Mouse (Mus musculus) small intestine, adult 2 months (tissue): ENCODE measurements around the gene Plod1. TPM values are rescaled to one million over a fixed set of nuclear protein-coding genes. Genes with fewer than 3 reads are reported as not detected.
A peak's percentile ranks its signal among the peaks of the same experiment; 100 is the strongest.

Experiments used
- H3K27ac ChIP-seq: fragments of 200-500 bp; 2 replicates; pipeline ENCODE4 v1.5.1; 2012; ENCODE audit warnings: low read depth, low read length, control low read depth, inconsistent platforms; ENCODE audit not compliant: insufficient read depth
- H3K27me3 ChIP-seq: fragments of 200-500 bp; 2 replicates; pipeline ENCODE4 v1.6.1; 2012; ENCODE audit warnings: mild to moderate bottlenecking, moderate library complexity, low read length, inconsistent platforms; ENCODE audit not compliant: control insufficient read depth, insufficient read depth
- H3K36me3 ChIP-seq: fragments of 200-500 bp; 2 replicates; pipeline ENCODE4 v1.6.1; 2012; ENCODE audit warnings: mild to moderate bottlenecking, low read length, control low read depth, inconsistent platforms; ENCODE audit not compliant: control insufficient read depth, insufficient read depth
- H3K4me1 ChIP-seq: fragments of 200-500 bp; 2 replicates; pipeline ENCODE4 v1.6.1; 2012; ENCODE audit warnings: low read length, inconsistent platforms, mixed read lengths; ENCODE audit not compliant: control insufficient read depth, insufficient read depth, insufficient read length
- H3K4me3 ChIP-seq: fragments of 200-500 bp; 2 replicates; pipeline ENCODE4 v1.5.1; 2012; ENCODE audit warnings: low read depth, mild to moderate bottlenecking, control low read depth, inconsistent platforms, low read length, moderate library complexity
- CTCF ChIP-seq: fragments of 200-500 bp; IDR thresholded peaks from 2 replicates; pipeline ENCODE4 v1.5.1; 2012; ENCODE audit warnings: low read depth, mild to moderate bottlenecking, control low read depth, inconsistent platforms, low read length, moderate library complexity, mixed read lengths; ENCODE audit not compliant: insufficient replicate concordance, insufficient read length; ENCODE audit errors: extremely low read depth
- POLR2A ChIP-seq: fragments of 200-500 bp; IDR thresholded peaks from 2 replicates; pipeline ENCODE4 v1.6.1; 2012; ENCODE audit warnings: low read depth, mild to moderate bottlenecking, control low read depth, inconsistent platforms, low read length, moderate library complexity
- WGBS: fragments of 180-500 bp; shearing (Covaris S2); methylation state at CpG from one replicate; pipeline ENCODE4 v1.1.7; 2018; 5-methylcytosine and 5-hydroxymethylcytosine counted together
- polyA plus RNA-seq: library from polyadenylated mRNA; depleted of rRNA; stranded (reverse); fragments of >200 nt; gene quantifications from 2 replicates; pipeline ENCODE4 v1.2.3, GENCODE M21; 2012

Plod1 gene
- polyA plus RNA-seq, 1 experiment: 18.8 TPM

DNA sequence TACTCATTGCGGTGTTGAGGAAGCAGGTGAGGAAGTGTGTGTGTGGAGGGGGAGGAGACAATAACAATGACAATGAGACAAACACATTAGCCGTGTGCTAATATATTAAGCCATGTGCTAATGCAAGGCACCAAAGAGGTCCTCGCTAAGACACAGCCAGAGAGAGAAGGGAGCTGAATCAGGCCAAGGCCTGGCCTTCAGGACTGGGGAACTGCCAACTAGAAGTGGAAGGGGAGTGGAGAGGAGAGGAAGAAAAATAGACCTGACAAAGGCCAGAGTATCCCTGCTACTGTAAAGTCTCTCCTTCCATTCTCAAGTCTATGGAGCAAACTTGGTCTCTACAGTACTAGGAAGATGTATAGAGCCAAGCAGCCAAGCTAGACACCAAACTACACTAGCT lies 33.0 kb downstream of the Plod1 start:
- Histone ChIP-seq H3K36me3 (peaks cover 18% of the 10 kb centered on the region), H3K4me3 (peak overlapping the region; percentile 68), H3K4me1 (peaks cover 21% of the 10 kb centered on the region), H3K27ac (peak overlapping the region; percentile 99), H3K27me3 (no peaks in the 10 kb centered on the region)
- WGBS: 28% methylated on average over 3 of the region's 3 CpGs
- TF ChIP-seq POLR2A: no peak
- TF ChIP-seq CTCF: no peak

DNA sequence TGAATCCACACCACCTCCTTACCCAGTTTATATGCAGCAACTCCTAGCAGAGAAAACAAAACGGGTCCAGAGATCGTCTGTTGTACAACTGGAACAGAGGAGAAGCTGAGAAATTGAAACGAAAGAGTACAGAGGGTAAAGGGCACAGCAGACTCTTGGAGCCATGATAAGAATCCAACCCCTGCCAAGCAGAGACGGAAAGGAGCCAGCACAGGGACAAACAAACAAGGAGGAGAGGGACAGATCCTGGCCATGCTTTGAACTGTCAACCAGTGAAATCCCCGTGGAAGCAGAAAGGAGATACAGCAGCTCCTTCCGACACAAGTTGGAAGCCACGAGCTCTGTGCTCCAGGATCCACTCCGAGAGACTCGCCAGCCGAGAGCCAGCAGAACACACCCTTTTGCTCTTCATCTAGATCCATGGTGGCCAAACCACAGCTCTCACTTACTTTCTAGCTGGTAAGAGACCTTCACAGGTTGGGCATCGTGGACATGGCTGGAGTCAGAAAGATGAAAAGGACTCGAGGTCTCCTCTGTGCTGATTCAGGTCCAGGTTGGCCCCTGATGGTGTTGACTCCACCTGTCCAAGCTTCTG lies 33.6 kb downstream of the Plod1 start:
- Histone ChIP-seq H3K27ac (peak overlapping the region; percentile 99), H3K4me3 (peak overlapping the region; percentile 68), H3K27me3 (no peaks in the 10 kb centered on the region), H3K4me1 (peaks cover 21% of the 10 kb centered on the region), H3K36me3 (peaks cover 23% of the 10 kb centered on the region)
- no peak for TF ChIP-seq CTCF
- peak; percentile 38; the same call in 1 of the 2 replicates for TF ChIP-seq POLR2A
- 41% methylated on average over 12 of the region's 12 CpGs for WGBS

DNA sequence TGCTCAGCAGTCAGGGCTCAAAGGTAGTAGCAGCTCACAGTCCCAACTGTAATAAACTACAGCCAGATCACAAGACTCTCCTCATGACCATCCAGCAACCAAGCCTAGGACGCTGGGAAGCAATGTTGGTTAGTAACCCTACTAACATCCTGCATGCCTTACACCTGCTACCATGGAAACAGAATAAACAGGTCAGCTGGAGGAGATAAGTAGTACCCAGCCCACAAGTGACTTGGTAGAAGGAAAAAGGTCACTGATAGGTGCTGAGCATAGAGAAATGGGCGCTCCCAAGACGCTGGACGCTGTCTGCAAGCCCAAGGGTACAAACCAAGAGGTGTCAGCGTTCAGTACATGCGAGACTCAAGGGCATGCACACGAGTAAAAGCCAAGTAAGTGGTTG lies 36.1 kb downstream of the Plod1 start:
- Histone ChIP-seq H3K4me1 (peaks cover 18% of the 10 kb centered on the region), H3K27me3 (no peaks in the 10 kb centered on the region), H3K4me3 (0 out of 2 replicates have a peak overlapping the region, but pooled peaks have one; percentile 18), H3K27ac (peak overlapping the region; percentile 78), H3K36me3 (peaks cover 44% of the 10 kb centered on the region)
- TF ChIP-seq CTCF: no peak
- no peak; the same call in 1 of the 2 replicates for TF ChIP-seq POLR2A
- 52% methylated on average over 7 of the region's 7 CpGs for WGBS

DNA sequence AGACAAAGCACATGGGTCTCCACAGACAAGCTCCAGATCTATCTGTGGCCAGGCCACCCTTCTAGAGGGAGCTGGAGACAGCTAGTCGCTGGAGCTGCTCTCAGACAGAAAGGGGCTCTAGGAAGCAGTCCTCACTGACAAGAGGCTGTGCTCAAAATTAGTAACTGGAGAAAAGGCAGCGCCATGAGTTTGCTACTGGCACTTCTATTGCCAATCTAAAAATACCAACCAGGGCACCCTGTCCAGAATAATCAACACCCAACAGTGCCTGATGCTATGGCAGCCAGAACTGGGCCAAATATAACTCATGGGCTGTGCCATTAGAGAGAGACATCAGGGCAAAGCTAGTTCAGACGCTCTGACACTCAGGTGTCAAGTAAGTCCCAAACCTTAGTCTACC lies 39.2 kb downstream of the Plod1 start:
- H3K27me3 ChIP-seq: no peaks in the 10 kb centered on the region
- H3K4me3 ChIP-seq: no peak overlapping the region
- peaks cover 66% of the 10 kb centered on the region for H3K36me3 ChIP-seq
- H3K27ac ChIP-seq: no peak overlapping the region
- 90% methylated on average over 3 of the region's 3 CpGs for WGBS
- peaks cover 13% of the 10 kb centered on the region; the same call in 1 of the 2 replicates for H3K4me1 ChIP-seq
- TF ChIP-seq CTCF: no peak
- no peak for TF ChIP-seq POLR2A

DNA sequence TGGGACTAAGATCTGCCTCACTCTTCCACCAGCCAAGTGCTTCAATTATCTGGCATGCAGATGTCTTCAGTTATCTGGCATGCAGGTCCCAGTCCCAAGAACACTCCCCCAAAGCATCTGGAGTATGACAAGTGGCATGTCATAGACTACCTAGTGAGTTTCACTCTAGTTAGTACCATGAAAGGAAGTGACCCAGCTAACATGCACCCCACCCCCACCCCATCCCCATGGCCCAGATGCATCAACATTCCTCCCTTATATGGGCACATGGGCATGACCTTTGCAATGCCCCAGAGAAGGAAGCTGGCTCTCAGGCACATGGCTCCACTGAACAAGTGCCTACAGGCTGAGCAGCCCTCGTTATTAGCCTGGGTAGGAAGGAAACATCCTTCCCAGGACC lies 40.2 kb downstream of the Plod1 start:
- Histone ChIP-seq H3K4me1 (peaks cover 9% of the 10 kb centered on the region; the same call in 1 of the 2 replicates), H3K36me3 (peaks cover 68% of the 10 kb centered on the region), H3K27me3 (no peaks in the 10 kb centered on the region), H3K4me3 (no peak overlapping the region), H3K27ac (no peak overlapping the region)
- WGBS: 37% methylated on average over 1 of the region's 1 CpGs
- TF ChIP-seq POLR2A (no peak), CTCF (no peak)

DNA sequence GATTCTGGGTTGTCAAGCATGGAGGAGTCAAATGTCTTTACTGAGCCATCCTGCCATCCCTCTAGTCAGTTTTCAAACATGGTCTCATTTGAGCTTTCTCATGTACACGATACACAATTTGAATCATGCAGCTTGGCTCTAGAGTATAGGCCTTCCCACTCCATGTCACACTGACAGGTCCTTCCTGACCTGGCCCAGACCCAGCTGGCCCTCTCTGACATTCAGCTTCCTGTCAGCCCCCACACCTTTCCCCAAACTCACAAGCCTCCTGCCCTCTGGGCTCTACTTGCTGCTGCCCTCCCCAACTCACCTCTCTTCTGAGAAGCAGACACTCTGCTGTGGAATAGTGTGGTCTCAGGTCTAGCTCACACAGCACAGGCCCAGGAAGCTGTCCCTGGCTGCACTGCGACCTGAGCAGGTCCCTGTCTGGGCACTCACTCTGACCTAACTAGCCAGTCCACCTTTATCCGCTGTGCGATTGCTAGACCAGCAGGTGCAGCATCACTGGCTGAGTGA lies 40.7 kb downstream of the Plod1 start:
- H3K36me3 ChIP-seq: peaks cover 72% of the 10 kb centered on the region
- H3K4me3 ChIP-seq: no peak overlapping the region
- H3K27me3 ChIP-seq: no peaks in the 10 kb centered on the region
- H3K27ac ChIP-seq: no peak overlapping the region
- peaks cover 8% of the 10 kb centered on the region; the same call in 1 of the 2 replicates for H3K4me1 ChIP-seq
- WGBS: 88% methylated on average over 4 of the region's 4 CpGs
- TF ChIP-seq POLR2A (no peak), CTCF (no peak)

DNA sequence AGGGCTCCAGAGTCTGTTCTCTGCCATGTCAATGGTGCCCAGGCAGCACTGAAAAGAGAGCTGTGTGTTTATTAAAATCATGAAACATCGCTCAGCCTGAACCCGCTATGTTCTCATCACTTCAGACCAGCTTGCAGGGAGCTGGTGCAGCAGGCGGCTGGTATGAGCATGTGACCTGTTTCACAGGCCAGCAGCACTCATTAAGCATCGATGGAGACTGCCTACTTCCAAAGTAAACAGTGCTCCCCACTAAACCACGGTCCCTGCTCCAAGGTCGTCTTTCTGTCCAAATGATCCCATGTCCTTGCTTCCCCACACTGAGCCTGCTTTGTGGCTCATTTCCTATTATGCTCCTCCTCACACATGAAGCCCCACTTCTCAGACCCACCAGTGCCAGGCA lies 46.2 kb downstream of the Plod1 start:
- 78% methylated on average over 6 of the region's 6 CpGs for WGBS
- H3K36me3 ChIP-seq: peaks cover 79% of the 10 kb centered on the region
- TF ChIP-seq CTCF (no peak), POLR2A (no peak)
- H3K4me3 ChIP-seq: no peak overlapping the region
- H3K4me1 ChIP-seq: no peaks in the 10 kb centered on the region
- H3K27me3 ChIP-seq: no peaks in the 10 kb centered on the region
- H3K27ac ChIP-seq: no peak overlapping the region
